Mouse (Mus musculus) urinary bladder, postnatal 0 days (tissue): ENCODE data around the gene Mthfs. TPM values are rescaled to one million over a fixed set of nuclear protein-coding genes. Genes with fewer than 3 reads are reported as not detected.

Source experiments
- polyA plus RNA-seq: library from polyadenylated mRNA; unstranded; fragments of >200 nt; fragmentation: Nextera tagmentation; extraction: Ambion mirVana; gene quantifications from 2 replicates; pipeline ENCODE4 v1.2.1, GENCODE M21; 2015

Gene Mthfs
- 21.1 and 23.6 TPM in 2 replicates for polyA plus RNA-seq

DNA sequence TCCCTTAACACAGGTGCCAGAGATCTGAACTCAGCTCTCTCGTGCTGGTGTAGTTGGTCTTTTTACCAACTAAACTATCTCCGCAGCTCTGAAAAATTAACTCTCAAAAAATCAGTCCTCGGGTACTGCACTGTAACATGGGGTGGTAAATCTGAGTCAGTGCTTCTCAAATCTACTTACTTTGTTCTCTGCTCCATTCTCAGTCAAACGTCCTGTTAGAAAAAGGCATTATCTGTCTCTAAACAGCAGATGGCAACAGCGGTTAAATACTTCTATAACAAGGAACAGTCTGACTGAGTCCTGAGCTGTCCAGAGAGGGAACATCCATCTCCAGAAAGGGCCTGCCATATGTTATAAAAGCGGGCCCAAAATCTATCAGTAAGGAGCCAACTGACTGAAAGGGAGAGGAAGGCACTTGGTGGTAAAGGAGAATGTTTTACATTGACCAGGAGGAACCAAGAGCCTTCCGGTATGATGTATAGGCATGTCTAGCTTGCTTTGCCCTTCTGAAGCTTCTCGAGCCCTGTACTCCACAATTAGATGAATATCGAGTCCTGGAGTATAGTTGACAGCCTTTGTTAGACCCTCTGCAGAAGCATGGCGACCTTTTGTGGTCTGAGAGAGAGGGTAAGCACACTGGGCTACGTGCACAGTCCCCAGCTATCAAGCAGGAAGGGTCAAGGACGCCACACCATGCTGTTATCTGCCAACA, at the start of gene Mthfs:
Mthfs (plus strand) TSS at position 324 of the 712 bp plus-strand sequence.

DNA sequence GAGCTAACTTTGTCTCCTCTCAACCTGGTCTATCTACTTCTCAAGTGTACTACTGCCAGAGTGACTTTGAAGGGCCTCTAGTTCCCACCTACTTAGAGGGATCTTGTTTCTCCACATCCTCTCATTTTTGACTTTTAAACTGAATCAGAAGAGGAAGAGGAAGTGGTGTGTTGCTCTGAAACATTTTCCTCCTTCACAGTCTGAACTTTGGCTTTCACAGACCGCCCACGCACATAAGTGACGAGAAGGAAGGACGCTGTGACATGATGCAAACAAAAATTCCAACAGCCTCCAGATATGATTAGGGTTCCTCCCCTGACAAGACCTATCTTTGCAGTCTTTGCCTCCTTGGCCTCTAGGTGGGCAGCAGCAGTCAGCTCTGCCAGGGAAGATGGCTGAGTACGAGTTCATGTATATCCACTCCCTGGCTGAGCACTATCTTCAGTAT, 11.5 kb upstream of the Mthfs start, which contains the start of the genes Bcl2a1b and Gm29094:
Bcl2a1b (plus strand) TSS at position 241 of the 448 bp plus-strand sequence.
Gm29094 (plus strand) TSS at position 411 of the 448 bp plus-strand sequence.

Other genes starting within 250 kb of the Mthfs start
- not detected in 2 replicates for gene Trim43b, start 117.8 kb upstream of the Mthfs start, polyA plus RNA-seq
- 4.3 and 25.1 TPM in 2 replicates for gene Bcl2a1b, start 11.5 kb upstream of the Mthfs start, polyA plus RNA-seq
- 1.3 TPM in 1 of 2 replicates, not detected in the other for gene Gm29094, start 11.3 kb upstream of the Mthfs start, polyA plus RNA-seq